Mouse (Mus musculus): ENCODE measurements around the gene Pik3r2.
"Not testable (repeated sequence)": the region's sequence is repeated elsewhere in the genome, so short reads cannot be mapped to it uniquely, and the experiment has no call there.

Pik3r2 gene

DNA sequence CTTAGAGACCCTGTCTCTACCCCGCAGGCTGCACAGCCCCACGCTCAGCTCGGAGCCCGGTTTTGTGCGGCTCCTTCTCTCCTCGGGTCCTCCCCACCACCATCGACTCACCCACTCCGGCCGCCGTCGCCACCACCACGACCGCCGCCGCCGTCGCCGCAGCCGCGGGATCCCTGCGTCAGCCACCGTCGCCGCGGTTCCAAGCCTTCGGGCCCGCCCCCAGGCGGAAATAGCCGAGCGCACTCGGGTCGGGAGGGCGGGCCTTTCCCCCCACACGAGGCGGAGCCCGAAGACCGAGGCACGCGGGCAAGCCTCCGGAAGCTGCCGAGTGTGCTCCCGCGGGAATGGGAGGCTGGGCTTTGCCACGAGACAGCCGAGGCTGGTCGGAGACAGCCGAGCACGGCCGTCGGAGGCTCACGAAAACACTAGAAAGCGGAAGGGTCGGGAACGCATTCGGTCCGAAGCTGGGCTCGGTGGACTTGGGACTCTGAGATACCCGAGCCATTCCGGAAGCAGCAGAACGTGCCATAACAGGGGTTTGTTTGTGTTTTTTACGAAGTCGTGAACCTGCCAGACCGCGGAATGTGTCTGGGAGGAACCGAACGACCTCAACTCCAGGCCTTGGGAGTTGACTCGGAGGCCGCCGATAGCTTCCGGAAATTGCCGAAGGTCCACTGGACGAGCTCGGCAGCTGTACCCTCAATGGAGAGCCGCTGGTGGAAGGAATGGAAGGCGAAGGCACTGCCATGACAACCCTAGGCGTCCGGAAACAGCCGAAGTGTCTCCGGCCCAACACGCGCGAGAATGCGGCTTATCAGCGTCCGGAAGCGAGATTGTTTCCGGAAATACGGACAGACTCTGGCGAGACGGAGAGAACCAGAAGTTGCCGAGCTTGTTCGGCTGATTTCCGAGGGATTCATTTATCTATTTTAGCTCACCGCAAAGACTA, at the start of gene Pik3r2:
Gene Pik3r2 (minus strand): TSS at position 218 of the 949 bp plus-strand sequence.
- DNase-seq = peak; percentile 97

DNA sequence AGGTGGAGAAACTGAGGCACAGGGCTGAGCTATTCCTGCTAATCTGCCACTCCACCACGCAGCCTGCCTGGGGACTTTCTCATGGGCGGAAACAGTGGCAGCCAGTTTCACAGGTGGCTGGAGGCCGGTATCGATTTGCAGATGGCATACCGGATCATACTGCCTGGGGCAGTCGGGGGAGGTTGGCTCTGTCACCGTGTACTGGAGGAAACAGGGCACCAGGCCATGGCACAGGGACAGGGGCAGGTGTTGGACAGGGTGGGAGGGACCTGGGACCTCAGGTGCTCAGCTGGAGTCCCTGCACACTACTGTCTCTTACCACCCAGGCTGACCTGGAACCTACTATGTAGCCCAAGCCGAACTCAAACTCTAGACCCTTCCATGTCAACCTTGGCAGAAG, 49.3 kb upstream of the Pik3r2 start:
- no peak for DNase-seq

DNA sequence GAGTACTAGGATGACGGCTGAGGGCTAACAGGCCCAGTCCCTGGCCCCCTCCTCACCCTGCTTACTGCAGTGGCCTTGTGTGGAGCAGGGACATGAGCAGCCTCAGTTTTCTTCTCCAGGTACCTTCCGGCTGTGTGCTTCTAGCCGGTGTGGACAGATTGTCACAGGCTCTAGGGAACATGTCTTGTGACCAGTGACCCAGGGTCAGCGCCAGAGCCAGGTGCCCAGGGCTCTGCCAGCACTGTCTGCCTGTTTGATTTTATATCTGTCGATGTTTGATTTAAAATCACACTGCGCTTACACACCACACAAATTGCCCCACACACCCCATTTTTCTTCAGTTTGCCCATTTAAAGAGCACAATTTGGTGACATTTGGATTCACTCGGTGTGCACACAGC, 47.3 kb upstream of the Pik3r2 start:
- no peak for DNase-seq

DNA sequence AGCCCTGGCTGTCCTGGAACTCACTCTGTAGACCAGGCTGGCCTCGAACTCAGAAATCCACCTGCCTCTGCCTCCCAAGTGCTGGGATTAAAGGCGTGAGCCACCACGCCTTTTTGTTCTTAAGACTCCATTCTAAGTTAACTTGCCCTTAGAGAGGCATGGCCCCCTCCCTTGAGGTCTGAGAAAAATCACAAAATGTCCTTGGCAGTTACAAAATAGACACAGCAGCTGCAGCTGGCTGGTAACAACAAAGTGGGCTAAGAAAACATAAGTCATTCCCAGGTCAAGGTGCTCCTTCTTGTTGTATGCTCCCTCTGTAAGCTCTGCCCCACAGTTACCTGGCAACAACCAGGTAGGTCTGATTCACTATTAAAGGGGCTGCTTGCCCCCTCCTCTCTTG, 46.1 kb upstream of the Pik3r2 start:
- not testable (repeated sequence) for DNase-seq

DNA sequence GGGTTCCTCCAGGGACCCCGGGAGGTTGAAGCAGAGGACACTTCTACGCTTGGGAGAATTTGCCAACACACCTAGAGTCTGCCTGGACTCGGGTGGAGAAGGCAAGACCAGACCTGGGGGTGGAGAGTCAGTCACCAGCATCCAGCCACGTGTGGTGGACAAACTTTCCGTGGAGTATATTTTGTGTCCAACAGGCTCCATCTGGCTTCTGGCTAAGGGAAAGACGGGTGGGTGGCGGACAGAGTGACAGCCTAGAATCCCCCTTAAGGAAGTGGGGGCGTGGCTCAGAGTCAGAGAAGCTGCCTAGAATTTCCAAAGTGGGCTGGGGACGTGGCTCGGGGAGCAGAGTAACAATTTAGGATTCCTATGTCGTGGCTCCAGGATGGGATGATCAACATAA, 45.5 kb upstream of the Pik3r2 start:
- no peak for DNase-seq

DNA sequence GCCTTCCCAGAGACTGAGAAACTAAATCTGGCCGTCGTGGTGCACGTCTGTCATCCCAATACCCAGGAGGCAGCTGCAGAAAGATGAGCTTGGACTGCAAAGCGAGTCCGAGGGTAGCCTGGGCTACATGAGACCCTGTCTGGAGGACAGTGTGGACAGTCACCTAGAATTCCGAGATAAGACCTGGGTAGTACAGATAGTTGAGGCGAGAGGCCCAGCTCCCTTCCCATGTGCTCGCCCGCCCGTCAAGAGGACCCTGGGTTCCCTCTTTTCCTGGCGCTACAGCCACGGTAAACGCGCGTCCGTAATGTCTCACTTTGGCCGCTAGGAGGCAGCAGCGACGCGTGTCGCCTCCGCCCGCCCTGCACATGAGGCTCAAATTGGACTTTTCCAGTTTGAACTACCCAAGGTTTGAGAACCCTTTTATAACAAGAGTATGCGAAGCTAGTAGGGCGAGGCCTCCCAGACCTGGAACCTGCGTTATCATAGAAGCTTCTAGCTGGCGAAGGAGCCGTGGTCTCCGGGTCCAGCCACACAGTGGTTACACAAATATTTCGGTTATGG, 45.0 kb upstream of the Pik3r2 start:
- peak; percentile 51 for DNase-seq

DNA sequence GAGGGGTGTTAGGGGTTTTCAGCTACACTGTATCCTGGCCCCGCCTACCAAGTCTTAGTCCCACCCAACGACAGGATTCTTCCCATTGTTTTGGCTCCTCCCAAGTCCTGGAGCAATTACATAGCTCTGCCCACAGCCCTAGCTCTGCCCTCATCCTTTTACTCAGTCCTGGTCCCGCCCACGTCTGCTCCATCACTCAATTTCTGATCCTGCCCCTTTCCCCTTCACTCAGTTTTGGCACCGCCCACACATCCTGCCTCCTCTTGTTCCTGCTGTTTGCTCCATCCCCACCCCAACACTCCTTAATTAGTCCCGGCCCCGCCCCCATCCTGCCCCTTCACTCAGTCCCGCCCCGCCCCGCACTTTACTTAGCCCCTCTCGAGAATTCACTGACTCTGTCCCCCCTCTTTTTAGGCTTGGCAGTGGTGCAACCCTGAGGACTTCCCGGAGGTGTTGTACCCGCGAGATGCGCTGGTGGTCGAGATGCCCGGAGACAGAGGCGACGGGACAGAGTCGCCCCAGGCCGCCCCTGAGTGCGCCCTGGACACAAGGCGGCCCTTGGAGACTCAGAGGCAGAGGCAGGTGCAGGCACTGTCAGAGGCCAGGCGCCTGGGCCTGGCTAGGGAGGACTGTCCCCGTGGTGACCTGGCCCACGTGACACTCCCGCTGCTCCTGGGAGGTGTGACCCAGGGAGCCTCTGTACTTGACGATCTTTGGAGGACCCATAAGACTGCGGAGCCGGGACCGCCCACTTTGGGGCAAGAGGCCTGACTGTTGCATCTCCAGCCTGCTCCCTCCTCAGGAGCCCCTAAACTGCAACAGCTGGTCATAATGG, 43.8 kb upstream of the Pik3r2 start:
- DNase-seq = no peak

DNA sequence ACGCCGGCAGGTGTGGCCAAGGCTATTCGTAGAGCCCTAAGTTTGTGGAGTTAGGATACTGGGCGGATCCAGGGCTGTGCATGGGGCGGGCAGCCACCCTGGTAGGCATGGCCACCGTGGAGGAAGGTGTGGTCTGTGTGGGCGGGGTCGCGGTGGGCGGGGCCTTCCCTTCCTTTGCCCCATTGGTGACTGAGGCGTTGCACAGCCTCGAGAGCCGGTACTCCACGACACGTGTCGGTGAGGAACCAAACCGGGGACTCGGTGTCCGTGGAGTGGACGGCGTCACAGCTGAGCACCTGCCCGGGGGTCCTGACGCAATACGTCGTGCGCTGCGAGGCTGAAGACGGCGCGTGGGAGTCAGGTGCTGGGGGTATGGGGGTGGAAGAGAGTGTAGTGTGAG, 40.2 kb upstream of the Pik3r2 start:
- DNase-seq = no peak

DNA sequence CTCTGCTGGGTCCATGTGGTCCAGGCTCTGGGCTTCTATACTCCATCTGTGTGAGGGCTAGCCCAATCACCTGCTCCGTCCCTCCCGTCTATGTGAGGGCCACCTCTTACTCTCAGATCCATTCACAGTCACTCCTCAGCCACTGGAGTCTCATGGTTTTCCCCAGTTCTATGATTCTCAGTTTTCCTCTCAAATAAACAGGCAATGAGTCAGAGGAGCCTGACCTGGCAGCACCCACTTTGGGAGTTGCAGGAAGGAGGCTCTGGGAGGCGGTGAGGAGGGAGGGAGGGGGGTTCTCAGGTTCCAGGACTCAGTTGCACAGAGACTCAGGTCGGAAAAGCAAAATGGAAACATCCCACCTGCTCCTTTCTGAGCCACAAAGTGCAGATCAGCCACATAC, 36.4 kb upstream of the Pik3r2 start:
- DNase-seq = no peak

DNA sequence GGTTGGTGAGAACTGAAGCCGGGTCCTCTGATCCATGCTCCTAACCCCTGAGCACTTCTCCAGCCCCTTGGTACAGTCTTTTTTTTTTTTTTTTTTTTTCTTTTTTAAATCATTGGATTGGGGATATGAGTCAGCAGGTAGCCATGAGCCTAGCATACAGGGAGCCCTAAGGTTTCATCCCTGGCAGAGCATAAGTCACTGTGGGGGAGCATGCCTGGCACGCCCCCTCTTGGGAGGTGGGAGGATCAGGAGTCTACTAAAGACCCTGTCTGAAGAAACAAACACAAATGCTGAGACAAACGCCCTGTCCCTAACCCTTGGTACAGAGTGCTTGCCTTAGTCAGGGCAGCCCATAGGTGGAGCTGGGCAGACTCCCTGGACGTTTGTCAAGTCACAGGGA, 35.5 kb upstream of the Pik3r2 start:
- no peak for DNase-seq

DNA sequence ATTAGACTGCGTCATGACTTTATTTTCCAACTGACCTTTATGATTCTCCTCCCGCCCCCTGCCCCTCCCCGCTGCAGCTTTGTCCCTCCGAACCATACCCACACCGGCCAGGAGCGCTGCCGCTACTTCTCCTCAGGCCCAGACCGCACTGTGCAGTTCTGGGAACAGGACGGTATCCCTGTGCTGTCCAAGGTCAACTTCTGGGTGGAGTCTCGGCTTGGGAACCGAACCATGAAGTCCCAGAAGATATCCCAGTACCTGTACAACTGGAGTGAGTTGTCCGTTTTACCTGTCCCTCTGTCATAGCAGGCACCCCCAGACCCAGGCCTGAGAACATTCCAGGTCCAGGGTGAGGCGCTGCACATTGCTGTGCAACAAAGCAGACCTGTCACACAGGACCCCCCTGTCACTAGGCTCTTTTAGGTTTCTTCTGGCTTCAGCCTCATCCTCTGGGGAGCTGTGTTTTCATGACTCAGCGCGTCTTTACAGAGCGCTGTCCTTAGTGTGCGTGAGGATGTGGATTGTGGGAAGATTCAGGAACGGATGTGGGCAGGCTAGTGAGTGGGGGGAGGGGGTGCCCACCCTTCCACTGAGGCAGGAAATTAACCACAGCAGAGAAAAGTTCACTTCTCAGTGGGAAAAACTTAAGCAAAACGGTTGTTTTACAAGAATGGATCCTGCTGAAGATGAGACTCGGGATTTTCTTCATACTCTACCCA, 34.6 kb upstream of the Pik3r2 start:
- DNase-seq = no peak

DNA sequence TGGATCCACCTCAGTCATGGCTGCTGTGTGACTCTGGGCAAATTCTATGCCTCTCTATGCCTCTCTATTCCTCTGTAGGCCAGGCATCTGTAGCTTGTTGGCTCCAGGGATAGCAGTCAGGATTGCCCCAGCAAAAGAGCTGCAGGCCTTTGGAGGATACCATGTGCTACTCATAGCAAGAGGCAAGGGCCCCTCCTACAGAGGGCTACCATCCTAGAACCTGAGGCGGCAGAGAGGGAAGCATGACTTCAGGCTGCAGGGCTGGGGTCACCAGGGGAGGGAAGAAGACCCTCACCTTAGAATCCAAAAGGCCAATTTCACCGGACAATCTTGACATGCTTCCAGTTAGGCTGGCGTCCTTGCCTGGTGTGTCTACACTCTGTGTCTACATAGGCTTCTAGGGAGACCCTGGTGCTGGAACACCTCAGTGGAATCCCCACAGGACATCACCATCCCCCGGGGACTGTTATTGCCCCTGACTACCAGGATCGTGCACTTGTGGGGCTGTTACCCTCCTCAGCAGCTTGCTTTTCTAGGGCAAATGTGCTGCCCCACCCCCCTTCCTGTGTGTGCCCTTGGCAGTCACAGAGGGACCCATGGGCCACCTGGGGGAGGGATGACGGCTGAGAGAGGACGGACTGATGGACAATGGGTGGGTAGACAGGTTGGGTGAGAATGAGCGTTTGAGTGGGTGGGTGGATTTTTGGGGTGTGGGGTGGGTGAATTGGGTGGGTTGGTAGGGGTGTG, 32.6 kb upstream of the Pik3r2 start:
- no peak for DNase-seq

DNA sequence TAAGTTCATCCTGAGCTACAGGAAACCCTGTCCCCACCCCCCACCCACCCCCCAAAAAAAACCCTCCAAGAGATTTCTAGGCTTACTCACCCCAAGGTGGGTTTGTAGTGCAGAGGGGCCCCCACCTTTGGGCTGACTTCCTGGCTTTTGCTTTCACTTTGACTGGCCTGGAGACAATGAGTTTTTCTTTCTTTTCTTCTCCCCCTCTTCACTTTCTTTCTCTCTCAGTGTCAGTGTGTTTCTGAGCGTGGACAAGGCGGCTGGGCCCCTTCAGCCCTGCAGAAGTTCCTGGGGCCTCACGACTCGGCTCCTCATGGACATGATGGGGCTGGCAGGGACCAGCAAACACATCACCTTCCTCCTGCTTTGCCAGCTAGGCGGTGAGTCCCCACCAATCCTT, 31.7 kb upstream of the Pik3r2 start, which contains the start of gene Il12rb1:
Gene Il12rb1 (plus strand): TSS at position 211 of the 400 bp plus-strand sequence.
- DNase-seq = no peak

DNA sequence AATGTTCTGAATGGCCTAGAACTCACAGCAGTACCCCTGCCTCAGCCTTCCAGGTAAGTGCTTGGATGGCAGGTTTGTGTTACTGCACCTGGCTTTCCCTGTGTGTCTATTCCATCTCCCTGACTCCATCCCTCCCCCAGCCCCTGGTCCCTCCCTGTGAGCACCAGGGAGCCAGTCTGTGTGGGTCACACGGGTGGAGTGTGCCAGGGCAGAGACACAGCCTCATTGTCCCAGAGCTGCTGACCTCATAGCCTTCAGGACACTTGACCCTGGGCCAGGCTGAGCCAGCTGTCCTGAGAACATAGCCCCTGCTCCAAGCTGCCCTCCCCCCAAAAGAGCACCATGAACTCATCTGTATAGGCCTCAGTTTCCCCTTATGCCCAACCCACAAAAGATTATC, 30.8 kb upstream of the Pik3r2 start:
- no peak for DNase-seq

DNA sequence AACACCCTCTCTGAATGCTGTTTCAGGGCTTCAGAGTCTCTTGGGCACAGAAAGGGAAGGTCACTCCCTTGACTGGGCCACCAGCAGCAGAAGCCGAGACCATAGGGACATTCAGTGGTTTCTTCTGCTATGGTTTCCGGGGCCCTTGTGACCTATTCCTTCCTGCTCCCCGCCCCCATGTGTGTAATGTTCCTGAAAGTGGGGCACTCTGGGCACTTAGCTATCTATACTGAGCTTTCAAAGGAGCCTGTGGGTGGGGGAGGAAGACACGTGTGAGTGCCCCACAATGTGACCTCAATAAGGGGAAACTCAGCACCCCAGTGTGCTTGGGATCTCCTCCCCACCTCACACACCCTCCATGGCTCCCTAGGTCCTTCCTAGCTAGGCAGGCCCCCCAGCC, 30.0 kb upstream of the Pik3r2 start:
- DNase-seq = no peak

DNA sequence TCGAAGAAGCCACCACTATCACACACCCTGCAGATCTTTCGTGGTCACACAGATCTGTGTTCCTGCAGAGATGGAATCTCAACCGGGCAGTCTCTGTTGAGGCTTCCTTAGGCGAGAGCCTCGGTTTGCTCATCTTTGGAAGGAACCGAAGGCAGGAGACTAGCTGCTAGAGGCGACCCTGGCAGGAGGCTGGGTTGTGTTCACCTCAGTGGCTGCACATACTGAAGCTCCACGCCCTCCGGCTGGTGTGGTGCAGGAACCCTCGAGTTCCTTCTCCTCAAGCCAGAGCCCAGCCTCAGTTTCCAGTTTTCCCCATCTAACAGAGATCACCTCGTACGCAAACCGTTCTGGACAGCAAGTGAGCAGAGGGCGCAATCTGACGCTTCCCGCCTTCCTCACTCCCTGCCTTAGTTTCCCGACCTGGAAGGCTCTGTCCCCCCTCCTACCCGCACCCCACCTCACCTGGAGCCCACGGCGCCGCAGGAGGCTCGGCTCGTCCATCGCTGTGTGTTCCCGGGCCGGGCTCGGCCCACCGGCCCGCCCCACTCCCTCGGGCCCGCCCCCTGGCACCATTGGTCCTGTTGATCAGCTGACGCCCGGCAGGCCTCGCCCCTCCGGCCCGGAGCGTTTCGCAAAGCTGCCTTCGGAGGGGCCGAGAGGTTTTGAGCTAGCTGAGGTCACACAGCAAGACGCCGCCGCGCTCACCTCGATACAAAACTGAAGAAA, 28.1 kb upstream of the Pik3r2 start, which contains the start of gene Mast3:
Gene Mast3 (minus strand): TSS at position 574 of the 726 bp plus-strand sequence.
- DNase-seq = no peak

DNA sequence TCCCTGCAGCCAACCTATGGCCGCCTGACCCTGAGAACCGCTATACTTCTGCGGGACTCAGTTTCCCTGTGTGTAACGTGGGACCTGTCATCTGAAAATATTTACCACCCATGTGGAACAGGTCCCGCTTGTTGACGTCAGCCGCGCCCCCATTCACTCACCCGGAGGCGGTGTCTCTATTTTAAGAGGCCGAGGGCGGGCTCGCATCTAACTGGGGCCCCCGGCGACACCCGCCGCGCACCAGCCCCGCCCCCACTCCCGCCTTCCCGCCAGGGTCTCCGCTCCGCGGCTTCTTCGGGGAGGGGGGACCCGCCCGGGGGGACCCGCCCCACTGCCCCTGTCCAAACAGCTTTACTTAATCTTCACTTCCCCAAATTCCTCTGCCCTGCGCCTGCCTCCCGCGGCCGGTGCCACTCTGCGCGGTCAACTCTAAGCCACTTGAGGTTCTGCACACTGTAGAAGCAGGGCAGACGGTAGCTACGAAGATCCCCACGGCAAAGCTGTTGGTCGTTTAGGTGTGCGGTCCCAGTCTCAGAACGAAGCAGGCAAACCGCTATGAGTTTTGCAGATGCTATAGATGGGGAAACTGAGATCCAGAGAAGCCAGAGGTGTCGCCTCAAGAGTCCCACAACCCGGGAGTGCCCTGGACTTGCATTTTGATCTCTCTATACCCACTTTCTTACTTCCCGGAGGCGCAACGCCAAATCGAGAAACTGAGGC, 27.4 kb upstream of the Pik3r2 start:
- no peak for DNase-seq

DNA sequence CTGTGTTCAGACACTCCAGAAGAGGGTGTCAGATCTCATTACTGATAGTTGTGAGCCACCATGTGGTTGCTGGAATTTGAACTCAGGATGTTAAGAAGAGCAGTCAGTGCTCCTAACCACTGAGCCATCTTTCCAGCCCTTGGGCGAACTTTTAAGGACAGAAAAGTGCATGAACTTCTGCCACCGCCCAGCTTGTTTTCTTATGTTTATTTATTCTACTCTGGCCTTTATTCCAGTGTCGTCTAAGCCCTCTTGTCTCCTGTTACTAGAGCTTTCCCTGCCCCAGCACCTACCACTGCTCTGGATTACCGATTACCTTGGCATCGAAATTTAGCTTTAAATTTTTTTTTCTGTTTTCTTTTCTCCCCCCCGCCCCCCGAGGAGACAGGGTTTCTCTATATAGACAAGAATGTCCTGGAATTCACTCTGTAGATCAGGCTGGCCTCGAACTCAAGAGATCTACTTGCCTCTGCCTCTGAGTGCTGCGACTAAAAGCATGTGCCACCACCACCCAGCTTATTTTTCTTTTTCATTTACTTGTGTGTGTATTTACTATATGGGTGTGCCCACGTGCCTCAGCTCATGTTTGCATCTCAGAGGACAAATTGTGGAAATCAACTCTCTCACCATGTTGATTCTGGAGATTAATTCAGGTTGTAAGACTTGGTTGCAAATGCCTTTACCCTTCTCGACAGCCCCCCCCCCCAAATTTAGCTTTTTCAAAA, 26.4 kb upstream of the Pik3r2 start:
- DNase-seq = no peak

DNA sequence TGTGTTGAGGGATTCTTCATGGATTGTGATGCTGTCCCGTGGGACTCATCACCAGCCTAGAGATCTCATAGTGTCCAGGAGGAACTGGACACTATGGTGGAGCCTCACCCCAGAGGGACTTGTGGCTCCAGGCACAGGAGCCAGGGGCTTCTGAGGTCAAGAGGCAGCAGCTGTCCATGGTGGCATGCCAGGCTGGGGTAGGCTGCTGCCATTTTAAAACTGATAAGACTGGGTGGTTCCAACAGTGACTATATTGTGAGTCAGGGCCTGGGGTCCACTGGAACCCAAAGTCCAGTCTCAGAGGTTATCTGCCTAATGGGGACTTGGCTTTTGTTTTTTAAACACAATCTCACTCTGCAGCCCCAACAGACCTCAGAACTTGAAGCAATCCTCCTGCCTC, 25.3 kb upstream of the Pik3r2 start:
- DNase-seq = no peak

DNA sequence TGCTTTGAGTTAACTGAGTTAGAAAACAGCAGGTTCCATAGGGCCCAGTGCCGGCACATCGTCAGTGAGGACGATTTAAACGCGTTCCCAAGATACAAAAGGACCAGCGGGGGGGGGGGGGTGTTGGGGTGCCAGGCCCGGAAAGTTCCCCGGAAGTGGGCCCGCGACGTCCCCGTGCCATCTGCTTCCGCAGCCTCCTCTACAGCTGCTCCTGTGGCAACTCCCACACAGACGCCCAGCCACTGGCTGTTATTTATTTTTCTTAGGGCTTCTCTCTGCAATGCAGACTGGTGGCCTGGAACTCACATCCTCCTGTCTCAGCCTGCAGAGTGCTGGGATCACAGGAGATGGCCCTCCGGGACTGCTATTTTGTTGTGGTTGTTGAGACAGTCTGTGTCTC, 24.6 kb upstream of the Pik3r2 start:
- no peak for DNase-seq
